Comparison of ENCODE assay signal across 20 mouse cellular contexts in genomic region chr3:146380874-146381273, GRCm38 (mm10). TPM values are rescaled to one million over a fixed set of nuclear protein-coding genes. Genes with fewer than 3 reads are reported as not detected.
DNase-seq lines count a peak whose midpoint lies in the region; ATAC-seq and TF ChIP-seq lines count a peak whose summit lies in the region.
"Had no signal": no experiment of that assay in that cellular context is flagged by ENCODE, and none has a peak within 500 bp of the region (broad histone marks: within the 10 kb centered on the region; RNA-seq: fewer than 3 reads in every experiment).

No protein-coding gene starts in this region.

- DNase-seq in forebrain, embryonic 10.5 days (ENCODE audit: extremely low spot score, low spot score): no peak
- DNase-seq in forebrain, embryonic 14.5 days (ENCODE audit: low spot score): no peak
- peak; percentile 74 for DNase-seq in heart, adult 11 months
- DNase-seq in heart, adult 9 months (ENCODE audit: low spot score in 2 of 2): no peak
- no peak for DNase-seq in left cerebral cortex, adult 2 months (ENCODE audit: extremely low spot score in 1 of 2, low spot score in 2 of 2)
- no peak for DNase-seq in left cerebral cortex, adult 8-10 months (ENCODE audit: low spot score in 2 of 2)
- DNase-seq in brain, adult 2 months (ENCODE audit: low read depth, low spot score): peak; percentile 38
- DNase-seq: adrenal gland, adult 8-10 months; adrenal gland, postnatal 25 days; cerebellum, adult 18-20 months; cerebellum, adult 9-10 months; cerebellum, postnatal 14 days; gastrocnemius, postnatal 10 days; gastrocnemius, postnatal 36 days had no signal

- peaks cover 43% of the 10 kb centered on the region for H3K4me1 ChIP-seq in forebrain, embryonic 10.5 days
- peaks cover 5% of the 10 kb centered on the region for H3K4me1 ChIP-seq in forebrain, embryonic 14.5 days (ENCODE audit: control insufficient read depth, insufficient read depth, low read length)

- no peak overlapping the region for H3K9ac ChIP-seq in forebrain, embryonic 14.5 days (ENCODE audit: low read length)
- H3K9ac ChIP-seq: hindbrain, embryonic 14.5 days had no signal

- peak overlapping the region; percentile 82 for H3K27ac ChIP-seq in forebrain, embryonic 10.5 days
- H3K27ac ChIP-seq in forebrain, embryonic 14.5 days (ENCODE audit: low read depth, low read length): no peak overlapping the region
- H3K27ac ChIP-seq in left cerebral cortex, adult 2 months: peak overlapping the region; percentile 66
- H3K27ac ChIP-seq: hindbrain, embryonic 14.5 days; hindbrain, postnatal 0 days had no signal

- ATAC-seq in forebrain, embryonic 14.5 days: no peak
- ATAC-seq: activated CD4-positive, CD25-positive, alpha-beta regulatory T cell, adult 4 months; hindbrain, postnatal 0 days; inflammation-experienced regulatory T-cells, adult 6 months; intestine, embryonic 16.5 days had no signal

- H3K36me3 ChIP-seq in forebrain, embryonic 10.5 days (replicated peaks): no peaks in the 10 kb centered on the region
- no peaks in the 10 kb centered on the region for H3K36me3 ChIP-seq in forebrain, embryonic 14.5 days (ENCODE audit: control insufficient read depth, insufficient read depth, low read length)

- 94% methylated on average over 2 of the region's 2 CpGs for WGBS in forebrain, embryonic 10.5 days
- 92% methylated on average over 2 of the region's 2 CpGs for WGBS in forebrain, embryonic 14.5 days

- H3K4me2 ChIP-seq in forebrain, embryonic 14.5 days (ENCODE audit: low read length): no peak overlapping the region
- H3K4me2 ChIP-seq: heart, embryonic 11.5 days; hindbrain, embryonic 14.5 days had no signal

- H3K4me3 ChIP-seq in forebrain, embryonic 10.5 days: no peak overlapping the region
- H3K4me3 ChIP-seq in forebrain, embryonic 14.5 days (ENCODE audit: low read depth, low read length): no peak overlapping the region
- no peak overlapping the region for H3K4me3 ChIP-seq in left cerebral cortex, adult 2 months

- peaks cover 36% of the 10 kb centered on the region for H3K27me3 ChIP-seq in forebrain, embryonic 10.5 days (ENCODE audit: poor library complexity, severe bottlenecking)
- no peaks in the 10 kb centered on the region for H3K27me3 ChIP-seq in forebrain, embryonic 14.5 days (replicated peaks; ENCODE audit: control insufficient read depth, insufficient read depth, low read length)

- peaks cover 12% of the 10 kb centered on the region for H3K9me3 ChIP-seq in forebrain, embryonic 10.5 days
- H3K9me3 ChIP-seq in forebrain, embryonic 14.5 days (replicated peaks; ENCODE audit: control insufficient read depth, low read length): 0 out of 2 replicates have a peak, but pooled peaks cover 7% of the 10 kb centered on the region

- intact Hi-C loops in left cerebral cortex, adult 2 months (cut with DNase I): no loop called here

- no peak for TF ChIP-seq CTCF in left cerebral cortex, adult 2 months (IDR thresholded peaks at IDR 0.05)

RNA-seq across cellular contexts. Expression of gene Ssx2ip, which starts 23.6 kb away (rescaled TPM):
- polyA plus RNA-seq in forebrain, embryonic 10.5 days (2016; fragmentation: Nextera tagmentation; extraction: Ambion mirVana): 39.0 and 41.5 TPM in 2 replicates
- 20.8 and 22.9 TPM in 2 replicates for polyA plus RNA-seq in forebrain, embryonic 14.5 days (2014; fragmentation: Nextera tagmentation; extraction: Ambion mirVana)
- total RNA-seq in left cerebral cortex, adult 2 months (2021): 10 to 100 TPM; 91.0 to 91.6 TPM
- 10 to 100 TPM; 81.7 to 96.1 (median 89.0) TPM for total RNA-seq in left cerebral cortex, adult 8-10 months (2022)

Comparison
In these comparisons a context has a peak if more than half of its experiments do, and no peak if none do; other contexts are left out.
1. DNase-seq: peak in heart, adult 11 months (single experiment) and brain, adult 2 months (single experiment); none in forebrain, embryonic 10.5 days (single experiment), forebrain, embryonic 14.5 days (single experiment), heart, adult 9 months (0 of 2), left cerebral cortex, adult 2 months (0 of 2) and left cerebral cortex, adult 8-10 months (0 of 2).